Mouse (Mus musculus) small intestine, adult 2 months (tissue): Measurements from ENCODE around the gene Cdc34. TPM values are rescaled to one million over a fixed set of nuclear protein-coding genes. Genes with fewer than 3 reads are reported as not detected.
"Not testable (repeated sequence)": the region's sequence is repeated elsewhere in the genome, so short reads cannot be mapped to it uniquely, and the experiment has no call there.

Source experiments
- H3K27ac ChIP-seq: fragments of 200-500 bp; 2 replicates; pipeline ENCODE4 v1.5.1; 2012; ENCODE audit warnings: low read depth, low read length, control low read depth, inconsistent platforms; ENCODE audit not compliant: insufficient read depth
- H3K27me3 ChIP-seq: fragments of 200-500 bp; 2 replicates; pipeline ENCODE4 v1.6.1; 2012; ENCODE audit warnings: mild to moderate bottlenecking, moderate library complexity, low read length, inconsistent platforms; ENCODE audit not compliant: control insufficient read depth, insufficient read depth
- H3K36me3 ChIP-seq: fragments of 200-500 bp; 2 replicates; pipeline ENCODE4 v1.6.1; 2012; ENCODE audit warnings: mild to moderate bottlenecking, low read length, control low read depth, inconsistent platforms; ENCODE audit not compliant: control insufficient read depth, insufficient read depth
- H3K4me1 ChIP-seq: fragments of 200-500 bp; 2 replicates; pipeline ENCODE4 v1.6.1; 2012; ENCODE audit warnings: low read length, inconsistent platforms, mixed read lengths; ENCODE audit not compliant: control insufficient read depth, insufficient read depth, insufficient read length
- H3K4me3 ChIP-seq: fragments of 200-500 bp; 2 replicates; pipeline ENCODE4 v1.5.1; 2012; ENCODE audit warnings: low read depth, mild to moderate bottlenecking, control low read depth, inconsistent platforms, low read length, moderate library complexity
- CTCF ChIP-seq: fragments of 200-500 bp; IDR thresholded peaks from 2 replicates; pipeline ENCODE4 v1.5.1; 2012; ENCODE audit warnings: low read depth, mild to moderate bottlenecking, control low read depth, inconsistent platforms, low read length, moderate library complexity, mixed read lengths; ENCODE audit not compliant: insufficient replicate concordance, insufficient read length; ENCODE audit errors: extremely low read depth
- POLR2A ChIP-seq: fragments of 200-500 bp; IDR thresholded peaks from 2 replicates; pipeline ENCODE4 v1.6.1; 2012; ENCODE audit warnings: low read depth, mild to moderate bottlenecking, control low read depth, inconsistent platforms, low read length, moderate library complexity
- WGBS: fragments of 180-500 bp; shearing (Covaris S2); methylation state at CpG from one replicate; pipeline ENCODE4 v1.1.7; 2018; 5-methylcytosine and 5-hydroxymethylcytosine counted together
- polyA plus RNA-seq: library from polyadenylated mRNA; depleted of rRNA; stranded (reverse); fragments of >200 nt; gene quantifications from 2 replicates; pipeline ENCODE4 v1.2.3, GENCODE M21; 2012

Gene Cdc34
- polyA plus RNA-seq, 1 experiment, result 163 TPM

GRCm38 (mm10) chr10:79698459-79698858 lies 16.5 kb downstream of the Cdc34 start:
- Histone ChIP-seq H3K27ac (peak overlapping the region; percentile 100), H3K27me3 (no peaks in the 10 kb centered on the region), H3K4me1 (peaks cover 44% of the 10 kb centered on the region), H3K4me3 (0 out of 2 replicates have a peak overlapping the region, but pooled peaks have one; percentile 7), H3K36me3 (no peaks in the 10 kb centered on the region)
- peak; percentile 18; the same call in 1 of the 2 replicates for TF ChIP-seq POLR2A
- TF ChIP-seq CTCF, result no peak
- WGBS, result 79% methylated on average over 6 of the region's 6 CpGs

GRCm38 (mm10) chr10:79700676-79701075 lies 18.7 kb downstream of the Cdc34 start:
- Histone ChIP-seq H3K27me3 (no peaks in the 10 kb centered on the region), H3K27ac (peak overlapping the region; percentile 64), H3K36me3 (no peaks in the 10 kb centered on the region), H3K4me1 (peaks cover 48% of the 10 kb centered on the region), H3K4me3 (no peak overlapping the region)
- 21% methylated on average over 7 of the region's 7 CpGs for WGBS
- no peak for TF ChIP-seq CTCF

- Histone ChIP-seq H3K27ac (peak overlapping the region; percentile 64), H3K36me3 (0 out of 2 replicates have a peak, but pooled peaks cover 2% of the 10 kb centered on the region), H3K4me1 (peaks cover 51% of the 10 kb centered on the region), H3K27me3 (no peaks in the 10 kb centered on the region), H3K4me3 (no peak overlapping the region)
- 31% methylated on average over 10 of the region's 10 CpGs for WGBS
- TF ChIP-seq POLR2A, result 0 out of 2 replicates have a peak, but pooled peaks have one; percentile 22
- TF ChIP-seq CTCF, result no peak
These were observed 19.6 kb downstream of the Cdc34 start for GRCm38 (mm10) chr10:79701443-79702129.

- WGBS, result 82% methylated on average over 4 of the region's 4 CpGs
- H3K27ac ChIP-seq, result not testable (repeated sequence)
These were observed 21.0 kb downstream of the Cdc34 start for GRCm38 (mm10) chr10:79702970-79703369.

GRCm38 (mm10) chr10:79703541-79703940 lies 21.5 kb downstream of the Cdc34 start:
- Histone ChIP-seq H3K4me3 (no peak overlapping the region), H3K27ac (no peak overlapping the region), H3K27me3 (no peaks in the 10 kb centered on the region), H3K4me1 (peaks cover 47% of the 10 kb centered on the region), H3K36me3 (0 out of 2 replicates have a peak, but pooled peaks cover 4% of the 10 kb centered on the region)
- WGBS, result 77% methylated on average over 10 of the region's 10 CpGs
- TF ChIP-seq CTCF (no peak), POLR2A (no peak)

More at GRCm38 (mm10) chr10:79702970-79703369, 21.0 kb downstream of the Cdc34 start:
- not testable (repeated sequence) for H3K27me3 ChIP-seq, H3K4me3 ChIP-seq, H3K36me3 ChIP-seq
- peaks cover 51% of the 10 kb centered on the region for H3K4me1 ChIP-seq

- Histone ChIP-seq H3K36me3 (peaks cover 11% of the 10 kb centered on the region), H3K27me3 (no peaks in the 10 kb centered on the region), H3K4me1 (peaks cover 48% of the 10 kb centered on the region), H3K27ac (peak within 1 kb of the TSS; percentile 71), H3K4me3 (peak within 1 kb of the TSS; percentile 93)
- TF ChIP-seq POLR2A (peak; percentile 96), CTCF (peak; percentile 50; the same call in 1 of the 2 replicates)
- under 1% methylated on average over 65 of the region's 65 CpGs for WGBS
These were observed 22.3 kb downstream of the Cdc34 start, which contains the start of gene Bsg for GRCm38 (mm10) chr10:79704065-79704969. Gene Bsg (plus strand): TSS chr10:79704491.

GRCm38 (mm10) chr10:79704970-79705360 lies 23.0 kb downstream of the Cdc34 start:
- Histone ChIP-seq H3K27ac (peak overlapping the region; percentile 71; the same call in 1 of the 2 replicates), H3K27me3 (no peaks in the 10 kb centered on the region), H3K36me3 (peaks cover 17% of the 10 kb centered on the region), H3K4me3 (peak overlapping the region; percentile 93), H3K4me1 (peaks cover 48% of the 10 kb centered on the region)
- TF ChIP-seq POLR2A (no peak), CTCF (no peak)
- 0% methylated on average over 10 of the region's 10 CpGs for WGBS
